Mouse (Mus musculus): ENCODE data around the gene Sh3pxd2a. TPM values are rescaled to one million over a fixed set of nuclear protein-coding genes. Genes with fewer than 3 reads are reported as not detected.

Gene Sh3pxd2a
- polyA plus RNA-seq, 1 experiment from 2014 or later: 8.7 TPM

GRCm38 (mm10) chr19:47247791-47248190, 216.4 kb downstream of the Sh3pxd2a start:
- Histone ChIP-seq H3K9me3 (ENCODE audit: control insufficient read depth, low read length) (no peaks in the 10 kb centered on the region), H3K4me1 (ENCODE audit: control insufficient read depth, insufficient read depth, low read length) (peaks cover 5% of the 10 kb centered on the region; the same call in 1 of the 2 replicates), H3K36me3 (ENCODE audit: control insufficient read depth, insufficient read depth, low read length) (no peaks in the 10 kb centered on the region), H3K4me3 (ENCODE audit: low read length) (no peak overlapping the region), H3K4me2 (replicated peaks; ENCODE audit: low read depth, low read length) (no peak overlapping the region), H3K9ac (ENCODE audit: low read depth, low read length) (no peak overlapping the region), H3K27ac (ENCODE audit: low read depth, low read length) (no peak overlapping the region), H3K27me3 (ENCODE audit: control insufficient read depth, insufficient read depth, low read length) (peaks cover 12% of the 10 kb centered on the region)
- WGBS: 15% methylated on average over 11 of the region's 11 CpGs
- no peak for ATAC-seq (ENCODE audit: low FRiP score, low TSS enrichment)

- no peak overlapping the region for H3K27ac ChIP-seq (ENCODE audit: low read depth, low read length)
- H3K27me3 ChIP-seq (ENCODE audit: control insufficient read depth, insufficient read depth, low read length): no peaks in the 10 kb centered on the region
- H3K4me3 ChIP-seq (ENCODE audit: low read length): no peak overlapping the region
- 89% methylated on average over 8 of the region's 8 CpGs for WGBS
- no peak overlapping the region for H3K9ac ChIP-seq (ENCODE audit: low read depth, low read length)
- no peaks in the 10 kb centered on the region for H3K9me3 ChIP-seq (ENCODE audit: control insufficient read depth, low read length)
- peaks cover 7% of the 10 kb centered on the region; the same call in 1 of the 2 replicates for H3K4me1 ChIP-seq (ENCODE audit: control insufficient read depth, insufficient read depth, low read length)
- H3K36me3 ChIP-seq (ENCODE audit: control insufficient read depth, insufficient read depth, low read length): no peaks in the 10 kb centered on the region
- ATAC-seq (ENCODE audit: low FRiP score, low TSS enrichment): no peak
- no peak overlapping the region for H3K4me2 ChIP-seq (replicated peaks; ENCODE audit: low read depth, low read length)
Observed at GRCm38 (mm10) chr19:47245512-47245911, 218.7 kb downstream of the Sh3pxd2a start.

- no peak for ATAC-seq (ENCODE audit: low FRiP score, low TSS enrichment)
- WGBS: 84% methylated on average over 4 of the region's 4 CpGs
Observed at GRCm38 (mm10) chr19:47242227-47242626, 222.0 kb downstream of the Sh3pxd2a start.

GRCm38 (mm10) chr19:47240957-47241356, 223.2 kb downstream of the Sh3pxd2a start:
- Histone ChIP-seq H3K4me2 (replicated peaks; ENCODE audit: low read depth, low read length) (no peak overlapping the region; the same call in 1 of the 2 replicates), H3K4me1 (ENCODE audit: control insufficient read depth, insufficient read depth, low read length) (0 out of 2 replicates have a peak, but pooled peaks cover 4% of the 10 kb centered on the region), H3K9ac (ENCODE audit: low read depth, low read length) (no peak overlapping the region), H3K9me3 (ENCODE audit: control insufficient read depth, low read length) (no peaks in the 10 kb centered on the region), H3K4me3 (ENCODE audit: low read length) (no peak overlapping the region; the same call in 1 of the 2 replicates), H3K36me3 (ENCODE audit: control insufficient read depth, insufficient read depth, low read length) (no peaks in the 10 kb centered on the region), H3K27ac (ENCODE audit: low read depth, low read length) (no peak overlapping the region), H3K27me3 (ENCODE audit: control insufficient read depth, insufficient read depth, low read length) (no peaks in the 10 kb centered on the region)
- ATAC-seq (ENCODE audit: low FRiP score, low TSS enrichment): no peak
- 63% methylated on average over 7 of the region's 7 CpGs for WGBS

More at GRCm38 (mm10) chr19:47242227-47242626, 222.0 kb downstream of the Sh3pxd2a start:
- H3K36me3 ChIP-seq (ENCODE audit: control insufficient read depth, insufficient read depth, low read length): no peaks in the 10 kb centered on the region
- H3K27ac ChIP-seq (ENCODE audit: low read depth, low read length): no peak overlapping the region
- no peak overlapping the region for H3K4me3 ChIP-seq (ENCODE audit: low read length)
- H3K9ac ChIP-seq (ENCODE audit: low read depth, low read length): no peak overlapping the region
- no peak overlapping the region for H3K4me2 ChIP-seq (replicated peaks; ENCODE audit: low read depth, low read length)
- H3K4me1 ChIP-seq (ENCODE audit: control insufficient read depth, insufficient read depth, low read length): 0 out of 2 replicates have a peak, but pooled peaks cover 4% of the 10 kb centered on the region
- no peaks in the 10 kb centered on the region for H3K27me3 ChIP-seq (ENCODE audit: control insufficient read depth, insufficient read depth, low read length)
- no peaks in the 10 kb centered on the region for H3K9me3 ChIP-seq (ENCODE audit: control insufficient read depth, low read length)

GRCm38 (mm10) chr19:47240076-47240475, 224.1 kb downstream of the Sh3pxd2a start:
- ATAC-seq (ENCODE audit: low FRiP score, low TSS enrichment): peak; percentile 73
- H3K27ac ChIP-seq (ENCODE audit: low read depth, low read length): no peak overlapping the region
- H3K4me2 ChIP-seq (replicated peaks; ENCODE audit: low read depth, low read length): peak overlapping the region; percentile 45
- peak overlapping the region; percentile 5; the same call in 1 of the 2 replicates for H3K9ac ChIP-seq (ENCODE audit: low read depth, low read length)
- no peaks in the 10 kb centered on the region for H3K36me3 ChIP-seq (ENCODE audit: control insufficient read depth, insufficient read depth, low read length)
- 0 out of 2 replicates have a peak, but pooled peaks cover 4% of the 10 kb centered on the region for H3K4me1 ChIP-seq (ENCODE audit: control insufficient read depth, insufficient read depth, low read length)
- WGBS: 34% methylated on average over 12 of the region's 12 CpGs
- no peaks in the 10 kb centered on the region for H3K9me3 ChIP-seq (ENCODE audit: control insufficient read depth, low read length)
- no peaks in the 10 kb centered on the region for H3K27me3 ChIP-seq (ENCODE audit: control insufficient read depth, insufficient read depth, low read length)
- peak overlapping the region; percentile 32 for H3K4me3 ChIP-seq (ENCODE audit: low read length)

GRCm38 (mm10) chr19:47233087-47233486, 231.1 kb downstream of the Sh3pxd2a start:
- H3K9me3 ChIP-seq (ENCODE audit: control insufficient read depth, low read length): no peaks in the 10 kb centered on the region
- WGBS: 93% methylated on average over 3 of the region's 3 CpGs
- peaks cover 20% of the 10 kb centered on the region for H3K4me1 ChIP-seq (ENCODE audit: control insufficient read depth, insufficient read depth, low read length)
- no peaks in the 10 kb centered on the region for H3K27me3 ChIP-seq (ENCODE audit: control insufficient read depth, insufficient read depth, low read length)
- no peak for ATAC-seq (ENCODE audit: low FRiP score, low TSS enrichment)
- no peak overlapping the region for H3K27ac ChIP-seq (ENCODE audit: low read depth, low read length)
- no peaks in the 10 kb centered on the region for H3K36me3 ChIP-seq (ENCODE audit: control insufficient read depth, insufficient read depth, low read length)
- H3K4me2 ChIP-seq (replicated peaks; ENCODE audit: low read depth, low read length): no peak overlapping the region
- no peak overlapping the region for H3K9ac ChIP-seq (ENCODE audit: low read depth, low read length)
- H3K4me3 ChIP-seq (ENCODE audit: low read length): no peak overlapping the region

GRCm38 (mm10) chr19:47232077-47232865, 231.9 kb downstream of the Sh3pxd2a start:
- Histone ChIP-seq H3K36me3 (ENCODE audit: control insufficient read depth, insufficient read depth, low read length) (no peaks in the 10 kb centered on the region), H3K9me3 (ENCODE audit: control insufficient read depth, low read length) (no peaks in the 10 kb centered on the region), H3K27ac (ENCODE audit: low read depth, low read length) (no peak overlapping the region), H3K4me2 (replicated peaks; ENCODE audit: low read depth, low read length) (no peak overlapping the region), H3K27me3 (ENCODE audit: control insufficient read depth, insufficient read depth, low read length) (no peaks in the 10 kb centered on the region), H3K9ac (ENCODE audit: low read depth, low read length) (no peak overlapping the region), H3K4me3 (ENCODE audit: low read length) (no peak overlapping the region), H3K4me1 (ENCODE audit: control insufficient read depth, insufficient read depth, low read length) (peaks cover 20% of the 10 kb centered on the region)
- no peak for ATAC-seq (ENCODE audit: low FRiP score, low TSS enrichment)
- WGBS: 90% methylated on average over 5 of the region's 5 CpGs

GRCm38 (mm10) chr19:47231389-47231788, 232.8 kb downstream of the Sh3pxd2a start:
- no peak for ATAC-seq (ENCODE audit: low FRiP score, low TSS enrichment)
- Histone ChIP-seq H3K4me3 (ENCODE audit: low read length) (no peak overlapping the region), H3K27ac (ENCODE audit: low read depth, low read length) (no peak overlapping the region), H3K36me3 (ENCODE audit: control insufficient read depth, insufficient read depth, low read length) (no peaks in the 10 kb centered on the region), H3K27me3 (ENCODE audit: control insufficient read depth, insufficient read depth, low read length) (no peaks in the 10 kb centered on the region), H3K9ac (ENCODE audit: low read depth, low read length) (no peak overlapping the region), H3K4me2 (replicated peaks; ENCODE audit: low read depth, low read length) (no peak overlapping the region), H3K4me1 (ENCODE audit: control insufficient read depth, insufficient read depth, low read length) (peaks cover 20% of the 10 kb centered on the region), H3K9me3 (ENCODE audit: control insufficient read depth, low read length) (no peaks in the 10 kb centered on the region)
- WGBS: 86% methylated on average over 6 of the region's 6 CpGs

- Histone ChIP-seq H3K9ac (ENCODE audit: low read depth, low read length) (no peak overlapping the region), H3K36me3 (ENCODE audit: control insufficient read depth, insufficient read depth, low read length) (no peaks in the 10 kb centered on the region), H3K4me2 (replicated peaks; ENCODE audit: low read depth, low read length) (no peak overlapping the region), H3K27ac (ENCODE audit: low read depth, low read length) (no peak overlapping the region), H3K4me3 (ENCODE audit: low read length) (no peak overlapping the region), H3K27me3 (ENCODE audit: control insufficient read depth, insufficient read depth, low read length) (no peaks in the 10 kb centered on the region), H3K4me1 (ENCODE audit: control insufficient read depth, insufficient read depth, low read length) (peaks cover 20% of the 10 kb centered on the region), H3K9me3 (ENCODE audit: control insufficient read depth, low read length) (no peaks in the 10 kb centered on the region)
- ATAC-seq (ENCODE audit: low FRiP score, low TSS enrichment): no peak
- 88% methylated on average over 8 of the region's 8 CpGs for WGBS
Observed at GRCm38 (mm10) chr19:47230682-47231081, 233.5 kb downstream of the Sh3pxd2a start.
